Mouse (Mus musculus) limb, embryonic 14.5 days (tissue): ENCODE data around the gene Neurl1a. TPM values are rescaled to one million over a fixed set of nuclear protein-coding genes. Genes with fewer than 3 reads are reported as not detected.

Experiments used
- ATAC-seq: fragments of 200-750 bp; cut with Nextera tagmentation; 2 replicates; pipeline ENCODE4 v1.8.0; 2017; ENCODE audit warnings: low read depth, moderate number of reproducible peaks, moderate TSS enrichment; ENCODE audit not compliant: low FRiP score
- DNase-seq: peaks from one replicate; pipeline ENCODE4 v3.0.0-alpha.2; 2015; ENCODE audit warnings: low spot score
- H3K27ac ChIP-seq: fragments of 300-500 bp; sonication (generic); replicated peaks from 2 replicates; pipeline ENCODE4 v1.5.1; 2014; ENCODE audit warnings: low read depth, mild to moderate bottlenecking, low read length, moderate library complexity, mixed read lengths
- H3K27me3 ChIP-seq: fragments of 300-500 bp; sonication (generic); 2 replicates; pipeline ENCODE4 v1.6.1; 2014; ENCODE audit warnings: low read length, mixed read lengths; ENCODE audit not compliant: control insufficient read depth, insufficient read depth
- H3K36me3 ChIP-seq: fragments of 300-500 bp; sonication (generic); 2 replicates; pipeline ENCODE4 v1.6.1; 2014; ENCODE audit warnings: mild to moderate bottlenecking, low read length, moderate library complexity, mixed read lengths; ENCODE audit not compliant: control insufficient read depth, insufficient read depth
- H3K4me1 ChIP-seq: fragments of 300-500 bp; sonication (generic); 2 replicates; pipeline ENCODE4 v1.6.1; 2014; ENCODE audit warnings: antibody characterized with exemption, low read length, mixed read lengths; ENCODE audit not compliant: control insufficient read depth, insufficient read depth
- H3K4me2 ChIP-seq: fragments of 300-500 bp; sonication (generic); replicated peaks from 2 replicates; pipeline ENCODE4 v1.6.1; 2014; ENCODE audit warnings: low read depth, mild to moderate bottlenecking, low read length, moderate library complexity; ENCODE audit not compliant: severe bottlenecking
- H3K4me3 ChIP-seq: fragments of 300-500 bp; sonication (generic); replicated peaks from 2 replicates; pipeline ENCODE4 v1.5.1; 2014; ENCODE audit warnings: low read length
- H3K9ac ChIP-seq: fragments of 300-500 bp; sonication (generic); 2 replicates; pipeline ENCODE4 v1.6.1; 2014; ENCODE audit warnings: mild to moderate bottlenecking, low read depth, low read length, moderate library complexity; ENCODE audit not compliant: severe bottlenecking
- H3K9me3 ChIP-seq: fragments of 300-500 bp; sonication (generic); 2 replicates; pipeline ENCODE4 v1.6.1; 2016; ENCODE audit warnings: low read length; ENCODE audit not compliant: control insufficient read depth
- POLR2A ChIP-seq: fragments of 200-500 bp; IDR thresholded peaks from 2 replicates; pipeline ENCODE4 v1.8.0; 2012; ENCODE audit warnings: inconsistent platforms, mild to moderate bottlenecking, moderate library complexity, borderline replicate concordance; ENCODE audit not compliant: insufficient read depth, insufficient read length; ENCODE audit errors: extremely low read depth
- WGBS: fragments of 180-500 bp; shearing (Covaris S2); extraction: QIAGEN DNeasy Blood & Tissue Kit; methylation state at CpG from one replicate; pipeline ENCODE4 v1.1.7; 2014; 5-methylcytosine and 5-hydroxymethylcytosine counted together
- polyA plus RNA-seq, 2 experiments: library from polyadenylated mRNA; depleted of rRNA in 1 of 2; stranded (reverse) in 1 of 2; unstranded in 1 of 2; fragments of >200 nt; fragmentation: Nextera tagmentation in 1 of 2; extraction: Ambion mirVana in 1 of 2; gene quantifications; 2 replicates each; pipeline versions ENCODE4 v1.2.1 to v1.2.3; 2012 to 2014

Neurl1a gene
- polyA plus RNA-seq, 2 experiments = 8.0 to 10.3 TPM

DNA sequence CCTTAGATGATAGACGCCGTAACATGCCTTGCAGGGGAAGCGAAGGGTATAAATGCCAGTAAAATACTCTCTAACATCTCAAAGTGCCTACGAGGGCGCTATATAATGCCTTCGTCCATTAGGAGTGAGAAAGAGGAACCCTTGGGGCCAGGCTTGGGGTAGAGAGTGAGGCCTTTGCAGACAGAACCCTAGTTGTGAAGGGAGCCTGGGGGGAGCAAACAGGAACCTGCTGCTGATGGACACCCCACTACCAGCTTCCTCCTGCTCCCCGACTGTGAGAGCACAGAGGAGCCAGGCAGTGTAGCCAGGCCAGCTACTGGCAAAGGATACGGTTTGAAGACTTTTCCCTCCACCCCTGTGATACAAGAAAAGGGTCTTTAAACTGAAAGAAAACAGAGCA, 85.0 kb downstream of the Neurl1a start:
- H3K4me3 ChIP-seq = no peak overlapping the region
- H3K27me3 ChIP-seq = no peaks in the 10 kb centered on the region
- ATAC-seq (no peak), DNase-seq (no peak)
- peaks cover 49% of the 10 kb centered on the region for H3K36me3 ChIP-seq
- TF ChIP-seq POLR2A = no peak
- H3K4me1 ChIP-seq = no peaks in the 10 kb centered on the region
- H3K27ac ChIP-seq = no peak overlapping the region
- 86% methylated on average over 8 of the region's 8 CpGs for WGBS
- H3K9ac ChIP-seq = no peak overlapping the region
- no peaks in the 10 kb centered on the region for H3K9me3 ChIP-seq
- H3K4me2 ChIP-seq = no peak overlapping the region

DNA sequence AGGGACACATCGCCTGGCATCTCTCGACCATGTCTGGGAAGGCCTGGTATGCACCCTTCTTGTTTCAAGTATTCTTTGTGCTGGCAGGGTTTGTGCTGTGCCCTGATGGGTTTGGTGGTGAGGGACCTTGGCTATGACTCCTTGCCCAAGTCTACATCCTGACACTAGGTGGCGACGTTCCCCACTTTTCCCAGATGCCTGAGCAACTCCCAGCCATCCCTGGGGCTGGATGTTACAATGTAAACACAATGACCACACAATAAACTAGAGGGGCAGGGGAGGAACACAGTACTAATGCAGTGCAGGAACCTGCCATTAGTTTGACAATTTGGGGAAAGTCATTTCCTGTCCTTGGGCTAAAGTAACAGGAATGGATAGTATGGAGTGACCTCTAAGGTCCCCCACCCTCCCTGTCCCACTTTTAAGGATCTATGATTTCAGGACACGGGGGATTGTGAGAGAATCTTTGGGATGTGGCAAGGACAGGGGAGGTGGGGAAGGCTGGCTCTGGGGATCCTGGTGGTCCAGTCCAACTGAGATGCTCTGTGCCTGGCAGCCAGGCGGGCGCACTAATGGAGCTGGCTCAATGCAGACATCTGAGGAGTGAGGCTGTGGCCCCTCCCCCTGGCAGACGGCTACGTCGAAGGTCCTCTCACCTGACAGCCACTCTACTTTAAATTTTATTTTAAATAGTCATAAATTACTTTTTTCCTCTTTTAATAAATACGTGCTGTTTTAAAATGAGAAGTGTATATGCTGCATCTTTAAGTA, 85.9 kb downstream of the Neurl1a start:
- Histone ChIP-seq H3K36me3 (peaks cover 58% of the 10 kb centered on the region), H3K9me3 (no peaks in the 10 kb centered on the region), H3K27ac (no peak overlapping the region)

DNA sequence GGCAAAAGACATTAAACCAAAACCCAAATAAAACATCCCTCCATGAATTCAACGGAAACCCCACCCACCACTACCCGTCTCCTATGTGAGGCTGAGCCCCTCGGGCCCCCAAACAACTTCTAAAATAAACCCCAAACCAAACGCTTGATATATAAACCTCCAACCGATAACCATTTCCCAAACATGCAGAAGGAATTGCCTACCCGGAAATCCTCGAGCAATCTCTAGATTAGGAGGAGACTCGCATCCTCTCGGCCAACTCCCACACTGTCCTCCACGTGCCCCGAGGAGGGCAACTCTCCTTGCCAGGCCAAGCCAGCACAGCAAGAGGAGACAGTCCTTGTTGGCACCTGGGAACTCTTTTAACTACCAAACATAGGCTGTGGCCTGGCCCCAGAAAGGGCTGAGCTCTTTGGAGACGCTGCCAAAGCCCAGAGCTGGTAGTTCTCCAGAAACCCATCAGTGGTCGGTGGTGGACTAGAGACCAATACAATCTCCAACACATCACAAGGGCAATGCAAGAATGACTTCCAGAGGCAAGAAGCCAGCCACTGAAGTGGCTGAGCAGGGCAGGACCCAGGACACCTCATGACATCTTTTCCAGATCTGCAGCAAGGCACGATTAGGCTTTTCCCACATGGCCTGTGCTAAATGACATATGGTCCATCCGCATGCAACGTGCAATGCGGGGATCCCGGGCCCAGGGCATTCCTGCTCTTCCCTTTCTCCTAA, 87.6 kb downstream of the Neurl1a start:
- 91% methylated on average over 18 of the region's 18 CpGs for WGBS
- DNase-seq (no peak), ATAC-seq (no peak)
- Histone ChIP-seq H3K4me2 (no peak overlapping the region), H3K9me3 (no peaks in the 10 kb centered on the region), H3K9ac (no peak overlapping the region), H3K27ac (no peak overlapping the region), H3K4me3 (no peak overlapping the region), H3K27me3 (no peaks in the 10 kb centered on the region), H3K36me3 (peaks cover 75% of the 10 kb centered on the region), H3K4me1 (no peaks in the 10 kb centered on the region)
- no peak for TF ChIP-seq POLR2A

More for the DNA sequence above, 85.9 kb downstream of the Neurl1a start:
- Histone ChIP-seq H3K4me1 (no peaks in the 10 kb centered on the region), H3K4me3 (no peak overlapping the region), H3K4me2 (no peak overlapping the region), H3K27me3 (no peaks in the 10 kb centered on the region), H3K9ac (no peak overlapping the region)
- peak; percentile 64 for DNase-seq
- ATAC-seq = no peak
- no peak for TF ChIP-seq POLR2A
- WGBS = 49% methylated on average over 11 of the region's 11 CpGs

DNA sequence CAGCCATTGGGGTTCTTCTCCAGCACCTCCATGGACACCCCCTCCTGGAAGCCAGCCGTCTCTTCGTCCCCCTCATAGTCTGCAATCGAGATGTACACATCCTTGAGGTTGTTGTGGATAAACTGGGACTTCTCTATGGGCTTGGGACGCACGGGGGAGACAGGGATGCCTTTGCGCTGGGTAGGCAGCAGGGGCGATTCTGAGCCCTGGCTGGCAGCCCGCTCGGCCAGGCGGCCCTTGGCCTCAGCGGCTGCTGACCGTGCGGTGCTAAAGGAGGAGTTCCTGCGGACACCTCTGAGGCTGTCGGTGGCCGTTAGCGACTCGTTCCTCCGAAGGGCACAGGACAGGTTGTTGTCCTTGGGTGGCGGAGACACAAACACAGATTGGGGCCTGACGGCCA, 88.4 kb downstream of the Neurl1a start:
- 86% methylated on average over 20 of the region's 21 CpGs for WGBS
- Histone ChIP-seq H3K4me2 (no peak overlapping the region), H3K36me3 (peaks cover 80% of the 10 kb centered on the region), H3K27ac (no peak overlapping the region), H3K4me3 (no peak overlapping the region), H3K27me3 (no peaks in the 10 kb centered on the region), H3K9ac (no peak overlapping the region), H3K4me1 (no peaks in the 10 kb centered on the region), H3K9me3 (no peaks in the 10 kb centered on the region)
- no peak for DNase-seq
- no peak for ATAC-seq
- no peak for TF ChIP-seq POLR2A

DNA sequence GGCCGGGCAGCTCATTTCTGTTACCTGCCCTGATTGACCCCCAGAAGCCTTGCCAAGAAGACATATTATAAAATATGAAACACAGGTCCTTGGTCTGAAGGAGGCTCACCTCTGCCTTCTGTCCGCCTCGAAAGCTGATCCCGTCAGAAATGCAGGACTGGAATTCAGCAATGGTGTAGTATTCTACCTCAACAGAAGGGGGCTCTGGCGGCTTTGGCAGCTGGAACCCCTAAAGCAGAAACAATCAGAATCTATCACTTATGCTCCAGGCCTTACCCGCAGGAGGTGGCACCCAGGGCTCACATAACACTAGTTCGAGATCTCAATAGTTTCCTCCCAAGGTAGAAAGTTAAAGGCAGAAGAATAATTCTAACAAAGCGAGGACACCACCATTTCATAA, 91.1 kb downstream of the Neurl1a start:
- DNase-seq = no peak

More for the DNA sequence above, 91.1 kb downstream of the Neurl1a start:
- ATAC-seq = no peak
- Histone ChIP-seq H3K4me3 (no peak overlapping the region), H3K27me3 (no peaks in the 10 kb centered on the region), H3K4me2 (no peak overlapping the region), H3K27ac (no peak overlapping the region), H3K4me1 (no peaks in the 10 kb centered on the region), H3K9me3 (no peaks in the 10 kb centered on the region), H3K9ac (no peak overlapping the region), H3K36me3 (peaks cover 95% of the 10 kb centered on the region)
- 50% methylated on average over 8 of the region's 8 CpGs for WGBS
- TF ChIP-seq POLR2A = no peak
